Mouse (Mus musculus): ENCODE results near the gene Dnah2. TPM values are rescaled to one million over a fixed set of nuclear protein-coding genes. Genes with fewer than 3 reads are reported as not detected.

Dnah2 gene
- polyA plus RNA-seq, 1 experiment from 2014 or later: 1.9 TPM

- Histone ChIP-seq H3K27me3 (ENCODE audit: low read depth, poor library complexity, severe bottlenecking) (no peaks in the 10 kb centered on the region), H3K4me3 (peak overlapping the region; percentile 90), H3K4me1 (peaks cover 41% of the 10 kb centered on the region), H3K27ac (replicated peaks) (peak overlapping the region; percentile 91), H3K9me3 (replicated peaks) (no peaks in the 10 kb centered on the region), H3K36me3 (peaks cover 37% of the 10 kb centered on the region)
- DNase-seq (ENCODE audit: low spot score): peak; percentile 94
- under 1% methylated on average over 36 of the region's 36 CpGs for WGBS
These were observed 32.3 kb upstream of the Dnah2 start for GRCm38 (mm10) chr11:69581147-69581688.

DNA sequence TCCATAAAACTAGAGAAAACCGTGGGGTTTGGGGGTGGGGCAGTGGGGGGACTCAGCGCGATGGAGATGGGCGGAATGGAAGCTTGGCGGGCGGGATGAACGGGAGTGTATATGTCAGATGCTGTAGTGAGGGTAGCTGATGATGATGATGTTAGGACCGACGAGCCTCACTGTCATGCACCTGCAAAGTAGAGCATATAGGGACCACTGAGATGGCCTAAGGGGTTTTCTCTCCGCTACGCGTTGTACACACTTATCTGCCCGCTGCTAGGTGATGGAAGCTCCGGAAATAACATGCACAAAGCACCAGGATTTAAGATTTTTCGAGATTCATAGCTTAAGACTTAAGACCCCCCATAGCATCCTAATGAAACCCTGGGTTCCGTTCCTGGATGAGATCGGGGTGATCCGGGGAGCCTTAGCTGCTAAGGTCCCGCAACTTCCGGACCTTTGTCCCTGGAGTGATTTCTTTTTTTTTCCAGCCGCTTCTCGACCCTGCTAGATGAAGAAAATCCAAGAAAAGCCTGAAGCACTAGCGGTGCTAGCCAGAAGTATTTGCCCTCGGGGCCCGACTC, 31.7 kb upstream of the Dnah2 start:
- Histone ChIP-seq H3K4me1 (peaks cover 46% of the 10 kb centered on the region), H3K36me3 (peaks cover 36% of the 10 kb centered on the region), H3K4me3 (peak overlapping the region; percentile 90), H3K27ac (replicated peaks) (peak overlapping the region; percentile 91), H3K27me3 (ENCODE audit: low read depth, poor library complexity, severe bottlenecking) (no peaks in the 10 kb centered on the region), H3K9me3 (replicated peaks) (no peaks in the 10 kb centered on the region)
- WGBS: under 1% methylated on average over 25 of the region's 25 CpGs
- no peak for DNase-seq (ENCODE audit: low spot score)

DNA sequence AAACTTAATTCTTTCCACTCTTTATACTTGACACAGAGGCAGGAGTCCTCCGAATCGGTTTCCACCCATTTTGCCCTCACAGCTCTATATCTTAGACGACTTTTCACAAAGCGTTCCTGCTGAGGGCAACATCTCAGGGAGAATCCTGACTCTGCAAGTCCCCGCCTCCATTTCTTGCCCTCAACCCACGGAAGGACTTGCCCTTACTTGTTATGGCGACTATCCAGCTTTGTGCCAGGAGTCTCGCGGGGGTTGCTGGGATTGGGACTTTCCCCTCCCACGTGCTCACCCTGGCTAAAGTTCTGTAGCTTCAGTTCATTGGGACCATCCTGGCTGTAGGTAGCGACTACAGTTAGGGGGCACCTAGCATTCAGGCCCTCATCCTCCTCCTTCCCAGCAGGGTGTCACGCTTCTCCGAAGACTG, 31.2 kb upstream of the Dnah2 start, which contains the start of the genes Wrap53 and Trp53:
TSS of gene Wrap53 (minus strand) at position 165 of the 424 bp plus-strand sequence.
TSS of gene Trp53 (plus strand) at position 269 of the 424 bp plus-strand sequence.
- peaks cover 41% of the 10 kb centered on the region for H3K36me3 ChIP-seq
- DNase-seq (ENCODE audit: low spot score): peak; percentile 91
- under 1% methylated on average over 13 of the region's 13 CpGs for WGBS

DNA sequence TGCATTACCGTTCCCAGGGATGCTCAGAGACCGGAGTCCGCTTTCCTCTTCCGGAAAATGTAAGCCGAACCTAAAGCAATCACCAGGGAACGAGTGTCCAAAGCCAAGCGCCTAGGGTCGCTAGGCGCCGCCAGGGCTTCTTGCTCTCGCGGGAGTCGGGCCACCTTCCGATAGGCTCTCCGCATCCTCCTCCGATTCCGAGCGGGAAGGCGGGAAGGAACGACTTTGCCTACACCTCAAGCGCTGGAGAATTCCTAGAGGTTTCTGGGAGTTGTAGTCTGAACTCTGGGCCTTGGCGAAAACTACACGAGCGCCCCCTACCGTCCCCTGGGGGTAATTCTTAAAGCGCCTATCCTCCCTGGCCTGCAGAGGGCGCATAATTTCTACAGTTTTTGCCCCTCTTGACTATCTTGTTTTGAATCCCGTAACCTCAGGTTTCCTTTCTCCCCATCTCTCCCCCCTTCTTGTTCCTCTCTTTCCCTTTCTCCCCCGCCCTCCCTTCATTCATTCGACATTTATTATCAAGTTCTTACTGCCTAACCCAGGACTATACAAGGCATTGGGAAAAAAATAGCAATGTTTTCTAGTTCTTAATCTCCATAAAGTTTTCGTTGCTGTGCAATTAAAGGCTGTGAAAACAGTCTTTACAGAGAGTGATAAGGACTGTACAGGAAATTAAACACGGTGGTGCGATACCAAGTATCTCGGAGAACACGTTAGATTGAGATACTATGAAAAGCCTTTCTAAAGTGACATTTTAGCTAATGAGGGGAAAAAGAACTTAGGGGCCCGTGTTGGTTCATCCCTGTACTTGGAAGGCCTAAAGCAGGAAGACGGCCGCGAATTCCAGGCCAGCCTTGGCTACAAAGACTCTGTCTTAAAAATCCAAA, 30.5 kb upstream of the Dnah2 start:
- peak overlapping the region; percentile 91 for H3K27ac ChIP-seq (replicated peaks)
- WGBS: 3% methylated on average over 39 of the region's 39 CpGs
- peak; percentile 99 for DNase-seq (ENCODE audit: low spot score)
- H3K9me3 ChIP-seq (replicated peaks): no peaks in the 10 kb centered on the region
- peaks cover 42% of the 10 kb centered on the region for H3K36me3 ChIP-seq
- peak overlapping the region; percentile 90 for H3K4me3 ChIP-seq
- H3K27me3 ChIP-seq (ENCODE audit: low read depth, poor library complexity, severe bottlenecking): no peaks in the 10 kb centered on the region
- H3K4me1 ChIP-seq: peaks cover 55% of the 10 kb centered on the region

More for the DNA sequence above, 31.2 kb upstream of the Dnah2 start, which contains the start of the genes Wrap53 and Trp53:
- Histone ChIP-seq H3K27me3 (ENCODE audit: low read depth, poor library complexity, severe bottlenecking) (no peaks in the 10 kb centered on the region), H3K4me1 (peaks cover 50% of the 10 kb centered on the region), H3K4me3 (peak within 1 kb of the TSS; percentile 90), H3K9me3 (replicated peaks) (no peaks in the 10 kb centered on the region), H3K27ac (replicated peaks) (peak within 1 kb of the TSS; percentile 91)

DNA sequence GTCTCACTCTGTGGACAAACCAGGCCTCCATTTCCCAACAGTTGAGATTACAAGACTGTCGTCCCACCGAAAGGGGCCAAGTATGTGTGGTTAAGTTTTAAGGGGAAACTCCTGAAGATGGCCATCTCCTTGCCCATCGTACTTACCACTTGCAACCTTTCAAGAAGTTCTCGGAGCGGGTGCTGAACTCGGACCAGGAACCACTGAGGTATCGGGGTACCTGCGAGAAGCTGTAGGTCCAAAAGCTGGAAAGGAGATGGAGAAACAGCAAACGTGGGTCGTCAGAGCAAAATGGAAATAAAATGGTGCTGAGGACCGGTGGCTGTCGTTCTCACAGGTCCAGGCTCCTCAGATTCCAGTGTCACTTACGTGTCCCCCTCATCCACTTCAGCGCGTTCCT, 29.4 kb upstream of the Dnah2 start:
- peaks cover 55% of the 10 kb centered on the region for H3K4me1 ChIP-seq
- peak overlapping the region; percentile 90 for H3K4me3 ChIP-seq
- no peak for DNase-seq (ENCODE audit: low spot score)
- no peaks in the 10 kb centered on the region for H3K27me3 ChIP-seq (ENCODE audit: low read depth, poor library complexity, severe bottlenecking)
- 17% methylated on average over 15 of the region's 15 CpGs for WGBS
- peaks cover 42% of the 10 kb centered on the region for H3K36me3 ChIP-seq
- peak overlapping the region; percentile 91 for H3K27ac ChIP-seq (replicated peaks)
- H3K9me3 ChIP-seq (replicated peaks): no peaks in the 10 kb centered on the region

DNA sequence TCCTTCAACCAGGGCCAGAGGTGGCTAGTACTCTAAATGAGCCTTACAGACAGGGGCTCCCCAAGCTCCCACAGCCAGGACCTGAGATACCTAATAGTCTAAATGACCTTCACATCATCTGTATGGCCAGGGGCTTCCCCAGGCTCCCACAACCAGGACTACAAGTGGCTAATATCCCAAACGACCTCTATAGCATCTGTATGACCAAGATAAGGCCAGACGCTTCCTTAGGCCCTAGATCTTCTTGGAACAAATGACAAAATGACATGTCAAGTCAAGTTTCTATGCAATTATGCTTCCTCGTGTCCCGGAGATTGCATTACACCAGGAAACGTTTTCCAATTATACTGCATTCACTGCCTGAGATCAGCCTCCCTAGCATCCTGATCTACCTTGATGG, 27.4 kb upstream of the Dnah2 start:
- DNase-seq (ENCODE audit: low spot score): no peak
- Histone ChIP-seq H3K4me1 (peaks cover 42% of the 10 kb centered on the region), H3K36me3 (peaks cover 58% of the 10 kb centered on the region), H3K27me3 (ENCODE audit: low read depth, poor library complexity, severe bottlenecking) (no peaks in the 10 kb centered on the region), H3K27ac (replicated peaks) (no peak overlapping the region), H3K4me3 (no peak overlapping the region; the same call in 1 of the 2 replicates), H3K9me3 (replicated peaks) (no peaks in the 10 kb centered on the region)
- WGBS: 82% methylated on average over 5 of the region's 5 CpGs

DNA sequence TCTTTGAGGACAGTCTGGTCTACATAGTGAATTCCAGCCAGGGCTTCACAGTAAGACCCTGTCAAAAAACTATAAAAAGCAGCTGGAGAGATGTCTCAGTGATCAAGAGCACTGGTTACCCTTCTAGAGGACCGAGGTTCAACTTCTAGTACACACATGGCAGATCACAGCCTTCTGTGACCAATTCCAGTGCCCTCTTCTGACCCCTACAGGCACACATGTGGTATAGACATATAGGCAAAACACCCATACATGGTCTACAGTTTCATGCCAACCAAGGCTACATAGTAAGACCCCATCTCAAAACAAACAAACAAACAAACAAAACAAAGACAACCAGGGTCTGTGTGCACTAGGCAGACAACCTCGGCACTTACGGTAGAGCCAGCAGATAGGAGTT, 26.3 kb upstream of the Dnah2 start:
- WGBS: 69% methylated on average over 3 of the region's 3 CpGs
- DNase-seq (ENCODE audit: low spot score): no peak
- H3K27ac ChIP-seq (replicated peaks): no peak overlapping the region
- H3K9me3 ChIP-seq (replicated peaks): no peaks in the 10 kb centered on the region
- H3K36me3 ChIP-seq: peaks cover 69% of the 10 kb centered on the region
- H3K27me3 ChIP-seq (ENCODE audit: low read depth, poor library complexity, severe bottlenecking): no peaks in the 10 kb centered on the region
- H3K4me3 ChIP-seq: peak overlapping the region; percentile 23; the same call in 1 of the 2 replicates
- H3K4me1 ChIP-seq: peaks cover 42% of the 10 kb centered on the region

DNA sequence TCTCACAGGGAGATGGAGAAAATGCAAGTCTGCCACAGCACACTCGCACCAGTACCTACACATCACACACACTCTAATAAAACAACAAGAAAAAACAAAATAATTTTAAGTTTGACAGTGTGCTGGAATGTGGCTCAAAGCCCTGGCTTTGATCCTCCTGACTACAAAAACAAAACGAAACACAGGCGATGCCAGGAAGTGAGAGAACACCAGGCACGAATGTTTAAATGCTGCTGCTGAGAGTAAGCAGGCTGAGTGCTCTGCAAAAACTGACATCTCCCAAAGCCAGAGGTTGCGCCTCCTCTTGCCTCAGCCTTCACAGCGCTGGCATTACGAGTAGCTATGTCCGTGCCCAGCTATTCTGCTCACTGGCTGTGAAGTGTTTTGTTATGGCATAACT, 16.2 kb upstream of the Dnah2 start:
- 80% methylated on average over 8 of the region's 8 CpGs for WGBS
- Histone ChIP-seq H3K4me1 (peaks cover 59% of the 10 kb centered on the region), H3K27ac (replicated peaks) (no peak overlapping the region), H3K27me3 (ENCODE audit: low read depth, poor library complexity, severe bottlenecking) (peaks cover 21% of the 10 kb centered on the region), H3K36me3 (peaks cover 85% of the 10 kb centered on the region), H3K9me3 (replicated peaks) (no peaks in the 10 kb centered on the region), H3K4me3 (no peak overlapping the region)
- no peak for DNase-seq (ENCODE audit: low spot score)

DNA sequence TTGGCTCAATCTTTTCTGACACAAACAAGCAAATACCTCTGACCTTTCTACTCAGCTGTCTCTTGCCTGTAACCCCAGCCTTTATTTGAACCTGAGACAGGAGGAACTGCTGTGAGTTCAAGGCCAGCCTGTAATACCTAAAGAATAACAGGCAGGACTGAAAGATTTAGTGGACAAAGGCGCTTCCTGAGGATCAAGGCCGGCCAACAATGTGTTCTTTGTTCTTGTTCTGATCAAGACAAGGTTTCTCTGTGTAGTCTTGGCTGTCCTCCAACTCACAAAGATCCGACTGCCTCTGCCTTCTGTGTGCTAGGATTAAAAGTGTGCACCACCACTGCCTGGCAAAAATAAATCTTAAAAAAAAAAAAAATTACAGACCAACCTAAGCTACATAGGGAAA, 15.5 kb upstream of the Dnah2 start:
- no peaks in the 10 kb centered on the region for H3K9me3 ChIP-seq (replicated peaks)
- peaks cover 78% of the 10 kb centered on the region for H3K36me3 ChIP-seq
- H3K4me1 ChIP-seq: peaks cover 66% of the 10 kb centered on the region
- 0 out of 2 replicates have a peak overlapping the region, but pooled peaks have one; percentile 17 for H3K27ac ChIP-seq (replicated peaks)
- H3K4me3 ChIP-seq: no peak overlapping the region
- WGBS: 58% methylated on average over 3 of the region's 3 CpGs
- peaks cover 21% of the 10 kb centered on the region for H3K27me3 ChIP-seq (ENCODE audit: low read depth, poor library complexity, severe bottlenecking)
- DNase-seq (ENCODE audit: low spot score): no peak

- no peak for DNase-seq (ENCODE audit: low spot score)
- Histone ChIP-seq H3K36me3 (peaks cover 70% of the 10 kb centered on the region), H3K27ac (replicated peaks) (0 out of 2 replicates have a peak overlapping the region, but pooled peaks have one; percentile 52), H3K4me3 (no peak overlapping the region), H3K9me3 (replicated peaks) (no peaks in the 10 kb centered on the region), H3K27me3 (ENCODE audit: low read depth, poor library complexity, severe bottlenecking) (peaks cover 21% of the 10 kb centered on the region), H3K4me1 (peaks cover 74% of the 10 kb centered on the region)
- 81% methylated on average over 13 of the region's 13 CpGs for WGBS
These were observed 14.5 kb upstream of the Dnah2 start for GRCm38 (mm10) chr11:69563373-69563772.

DNA sequence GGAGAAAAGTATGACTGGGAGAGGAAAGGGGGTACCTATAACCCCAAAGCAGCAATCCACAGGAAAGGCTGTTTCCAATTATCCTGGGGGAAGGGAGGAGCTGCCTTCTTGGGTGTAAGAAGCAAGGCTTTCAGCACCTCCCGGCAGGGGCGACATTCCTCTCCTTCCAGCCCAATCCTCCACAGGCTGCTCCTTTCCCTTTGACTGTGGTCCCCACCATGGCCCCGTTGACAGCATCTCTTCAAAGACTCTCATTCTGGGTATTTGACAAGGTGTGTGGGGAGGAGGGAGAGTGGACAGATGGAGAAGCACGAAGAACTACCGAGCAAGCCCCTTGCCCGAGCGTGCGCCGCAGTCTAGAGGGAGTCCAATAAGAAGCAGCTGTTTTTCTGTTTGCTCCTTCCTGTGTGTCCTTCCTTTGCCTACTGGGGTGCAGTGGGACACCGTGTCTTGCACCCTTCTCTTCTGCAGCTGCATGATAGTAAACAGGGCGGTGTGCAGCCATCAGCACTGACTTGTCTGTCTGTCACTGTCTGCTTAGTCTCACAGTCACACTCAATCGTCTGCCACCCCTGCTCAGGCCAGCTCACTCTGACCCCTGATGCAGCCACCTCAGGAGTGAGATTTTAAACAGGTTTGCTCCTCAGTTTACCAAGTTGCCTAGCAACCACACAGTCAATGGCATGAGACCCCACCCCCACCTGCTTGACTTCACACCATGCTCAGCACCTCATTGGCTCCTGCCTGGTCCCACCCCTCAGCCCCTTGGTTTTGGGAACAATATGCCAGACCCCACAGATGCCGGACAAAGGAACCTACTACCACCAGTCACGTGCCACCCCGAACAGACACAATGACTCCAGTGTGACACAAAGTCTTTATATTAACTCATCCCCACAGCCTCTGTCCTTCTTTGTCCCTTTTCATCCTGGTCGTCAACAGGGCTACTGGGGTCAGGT, 12.3 kb upstream of the Dnah2 start:
- H3K4me3 ChIP-seq: peak overlapping the region; percentile 94
- H3K9me3 ChIP-seq (replicated peaks): no peaks in the 10 kb centered on the region
- peaks cover 55% of the 10 kb centered on the region for H3K36me3 ChIP-seq
- peaks cover 21% of the 10 kb centered on the region for H3K27me3 ChIP-seq (ENCODE audit: low read depth, poor library complexity, severe bottlenecking)
- H3K4me1 ChIP-seq: peaks cover 96% of the 10 kb centered on the region
- 14% methylated on average over 16 of the region's 16 CpGs for WGBS
- peak overlapping the region; percentile 97 for H3K27ac ChIP-seq (replicated peaks)
- DNase-seq (ENCODE audit: low spot score): peak; percentile 78
